Mouse (Mus musculus): ENCODE measurements around the gene Zdhhc8. TPM values are rescaled to one million over a fixed set of nuclear protein-coding genes. Genes with fewer than 3 reads are reported as not detected.

Gene Zdhhc8
- polyA plus RNA-seq, 1 experiment from 2014 or later: 15.7 TPM

GRCm38 (mm10) chr16:18247521-18248399 is 12.8 kb upstream of the Zdhhc8 start:
- Histone ChIP-seq H3K27ac (peak overlapping the region; percentile 89), H3K9me3 (no peaks in the 10 kb centered on the region), H3K4me3 (replicated peaks) (peak overlapping the region; percentile 93), H3K36me3 (peaks cover 51% of the 10 kb centered on the region), H3K4me1 (peaks cover 33% of the 10 kb centered on the region), H3K4me2 (peak overlapping the region; percentile 88), H3K27me3 (replicated peaks) (no peaks in the 10 kb centered on the region), H3K9ac (peak overlapping the region; percentile 88)
- ATAC-seq (ENCODE audit: insufficient read depth, low FRiP score, low read depth): no peak
- WGBS: under 1% methylated on average over 33 of the region's 33 CpGs

GRCm38 (mm10) chr16:18241581-18241980 is 6.6 kb upstream of the Zdhhc8 start:
- peaks cover 72% of the 10 kb centered on the region for H3K36me3 ChIP-seq
- no peak for ATAC-seq (ENCODE audit: insufficient read depth, low FRiP score, low read depth)
- no peaks in the 10 kb centered on the region for H3K27me3 ChIP-seq (replicated peaks)
- peaks cover 6% of the 10 kb centered on the region for H3K4me1 ChIP-seq
- no peak overlapping the region for H3K27ac ChIP-seq
- WGBS: 92% methylated on average over 10 of the region's 10 CpGs
- H3K9ac ChIP-seq: no peak overlapping the region
- no peak overlapping the region for H3K4me2 ChIP-seq
- no peaks in the 10 kb centered on the region for H3K9me3 ChIP-seq
- no peak overlapping the region for H3K4me3 ChIP-seq (replicated peaks)

- Histone ChIP-seq H3K9ac (no peak overlapping the region), H3K27ac (peak overlapping the region; percentile 92; the same call in 1 of the 2 replicates), H3K27me3 (replicated peaks) (no peaks in the 10 kb centered on the region), H3K9me3 (no peaks in the 10 kb centered on the region), H3K4me2 (peak overlapping the region; percentile 84; the same call in 1 of the 2 replicates), H3K4me1 (peaks cover 29% of the 10 kb centered on the region), H3K4me3 (replicated peaks) (no peak overlapping the region), H3K36me3 (peaks cover 31% of the 10 kb centered on the region)
- WGBS: 65% methylated on average over 7 of the region's 7 CpGs
- no peak for ATAC-seq (ENCODE audit: insufficient read depth, low FRiP score, low read depth)
These were observed 2.0 kb upstream of the Zdhhc8 start for GRCm38 (mm10) chr16:18236676-18237501.

GRCm38 (mm10) chr16:18235389-18236065 is 591 bp upstream of the Zdhhc8 start:
- peak; percentile 67 for ATAC-seq (ENCODE audit: insufficient read depth, low FRiP score, low read depth)
- no peaks in the 10 kb centered on the region for H3K27me3 ChIP-seq (replicated peaks)
- H3K9ac ChIP-seq: peak overlapping the region; percentile 50
- peak overlapping the region; percentile 75 for H3K4me3 ChIP-seq (replicated peaks)
- peaks cover 36% of the 10 kb centered on the region for H3K4me1 ChIP-seq
- no peaks in the 10 kb centered on the region for H3K9me3 ChIP-seq
- peak overlapping the region; percentile 84 for H3K4me2 ChIP-seq
- 3% methylated on average over 19 of the region's 19 CpGs for WGBS
- peak overlapping the region; percentile 92 for H3K27ac ChIP-seq
- peaks cover 19% of the 10 kb centered on the region for H3K36me3 ChIP-seq

- WGBS: 14% methylated on average over 13 of the region's 13 CpGs
- peak; percentile 18; the same call in 1 of the 2 replicates for ATAC-seq (ENCODE audit: insufficient read depth, low FRiP score, low read depth)
- H3K9me3 ChIP-seq: no peaks in the 10 kb centered on the region
These were observed 841 bp downstream of the Zdhhc8 start for GRCm38 (mm10) chr16:18233919-18234670.

GRCm38 (mm10) chr16:18233451-18233850 is 1.5 kb downstream of the Zdhhc8 start:
- Histone ChIP-seq H3K9me3 (no peaks in the 10 kb centered on the region), H3K9ac (peak overlapping the region; percentile 58; the same call in 1 of the 2 replicates), H3K27me3 (replicated peaks) (no peaks in the 10 kb centered on the region), H3K36me3 (0 out of 2 replicates have a peak, but pooled peaks cover 3% of the 10 kb centered on the region), H3K27ac (no peak overlapping the region), H3K4me2 (no peak overlapping the region), H3K4me1 (peaks cover 49% of the 10 kb centered on the region), H3K4me3 (replicated peaks) (no peak overlapping the region)
- 29% methylated on average over 1 of the region's 1 CpGs for WGBS
- ATAC-seq (ENCODE audit: insufficient read depth, low FRiP score, low read depth): no peak

More at GRCm38 (mm10) chr16:18233919-18234670, 841 bp downstream of the Zdhhc8 start:
- H3K9ac ChIP-seq: peak overlapping the region; percentile 58
- peaks cover 49% of the 10 kb centered on the region for H3K4me1 ChIP-seq
- no peaks in the 10 kb centered on the region for H3K27me3 ChIP-seq (replicated peaks)
- peaks cover 8% of the 10 kb centered on the region for H3K36me3 ChIP-seq
- peak overlapping the region; percentile 92; the same call in 1 of the 2 replicates for H3K27ac ChIP-seq
- peak overlapping the region; percentile 75 for H3K4me3 ChIP-seq (replicated peaks)
- H3K4me2 ChIP-seq: peak overlapping the region; percentile 84

- Histone ChIP-seq H3K4me2 (no peak overlapping the region), H3K27ac (no peak overlapping the region), H3K4me3 (replicated peaks) (no peak overlapping the region), H3K9ac (no peak overlapping the region), H3K27me3 (replicated peaks) (no peaks in the 10 kb centered on the region), H3K4me1 (peaks cover 44% of the 10 kb centered on the region), H3K9me3 (no peaks in the 10 kb centered on the region), H3K36me3 (0 out of 2 replicates have a peak, but pooled peaks cover 6% of the 10 kb centered on the region)
- no peak for ATAC-seq (ENCODE audit: insufficient read depth, low FRiP score, low read depth)
- WGBS: 79% methylated on average over 4 of the region's 4 CpGs
These were observed 3.5 kb downstream of the Zdhhc8 start for GRCm38 (mm10) chr16:18231451-18231850.

- Histone ChIP-seq H3K9ac (no peak overlapping the region), H3K9me3 (no peaks in the 10 kb centered on the region), H3K4me2 (no peak overlapping the region), H3K27me3 (replicated peaks) (no peaks in the 10 kb centered on the region), H3K4me1 (peaks cover 40% of the 10 kb centered on the region), H3K27ac (no peak overlapping the region), H3K4me3 (replicated peaks) (no peak overlapping the region), H3K36me3 (0 out of 2 replicates have a peak, but pooled peaks cover 6% of the 10 kb centered on the region)
- no peak for ATAC-seq (ENCODE audit: insufficient read depth, low FRiP score, low read depth)
- WGBS: 77% methylated on average over 3 of the region's 3 CpGs
These were observed 3.9 kb downstream of the Zdhhc8 start for GRCm38 (mm10) chr16:18231047-18231446.

GRCm38 (mm10) chr16:18230617-18231016 is 4.3 kb downstream of the Zdhhc8 start:
- Histone ChIP-seq H3K27ac (no peak overlapping the region), H3K27me3 (replicated peaks) (no peaks in the 10 kb centered on the region), H3K9ac (no peak overlapping the region), H3K4me3 (replicated peaks) (no peak overlapping the region), H3K4me2 (no peak overlapping the region), H3K9me3 (no peaks in the 10 kb centered on the region), H3K36me3 (0 out of 2 replicates have a peak, but pooled peaks cover 6% of the 10 kb centered on the region), H3K4me1 (peaks cover 36% of the 10 kb centered on the region)
- 79% methylated on average over 6 of the region's 6 CpGs for WGBS
- no peak for ATAC-seq (ENCODE audit: insufficient read depth, low FRiP score, low read depth)

GRCm38 (mm10) chr16:18229622-18230021 is 5.3 kb downstream of the Zdhhc8 start:
- H3K4me2 ChIP-seq: 0 out of 2 replicates have a peak overlapping the region, but pooled peaks have one; percentile 2
- H3K4me3 ChIP-seq (replicated peaks): no peak overlapping the region
- ATAC-seq (ENCODE audit: insufficient read depth, low FRiP score, low read depth): peak; percentile 21; the same call in 1 of the 2 replicates
- peaks cover 15% of the 10 kb centered on the region for H3K36me3 ChIP-seq
- no peaks in the 10 kb centered on the region for H3K27me3 ChIP-seq (replicated peaks)
- H3K4me1 ChIP-seq: peaks cover 33% of the 10 kb centered on the region
- 58% methylated on average over 11 of the region's 11 CpGs for WGBS
- H3K27ac ChIP-seq: no peak overlapping the region
- no peaks in the 10 kb centered on the region for H3K9me3 ChIP-seq
- H3K9ac ChIP-seq: no peak overlapping the region

GRCm38 (mm10) chr16:18228856-18229255 is 6.1 kb downstream of the Zdhhc8 start:
- no peak overlapping the region for H3K9ac ChIP-seq
- ATAC-seq (ENCODE audit: insufficient read depth, low FRiP score, low read depth): no peak
- H3K27me3 ChIP-seq (replicated peaks): no peaks in the 10 kb centered on the region
- peaks cover 29% of the 10 kb centered on the region for H3K4me1 ChIP-seq
- H3K4me2 ChIP-seq: no peak overlapping the region
- WGBS: 92% methylated on average over 4 of the region's 4 CpGs
- H3K9me3 ChIP-seq: no peaks in the 10 kb centered on the region
- H3K27ac ChIP-seq: no peak overlapping the region
- peaks cover 22% of the 10 kb centered on the region for H3K36me3 ChIP-seq
- no peak overlapping the region for H3K4me3 ChIP-seq (replicated peaks)

Measured in stomach, embryonic 15.5 days (tissue).